Mouse (Mus musculus): ENCODE results near the gene Itih2.

The Itih2 gene

DNA sequence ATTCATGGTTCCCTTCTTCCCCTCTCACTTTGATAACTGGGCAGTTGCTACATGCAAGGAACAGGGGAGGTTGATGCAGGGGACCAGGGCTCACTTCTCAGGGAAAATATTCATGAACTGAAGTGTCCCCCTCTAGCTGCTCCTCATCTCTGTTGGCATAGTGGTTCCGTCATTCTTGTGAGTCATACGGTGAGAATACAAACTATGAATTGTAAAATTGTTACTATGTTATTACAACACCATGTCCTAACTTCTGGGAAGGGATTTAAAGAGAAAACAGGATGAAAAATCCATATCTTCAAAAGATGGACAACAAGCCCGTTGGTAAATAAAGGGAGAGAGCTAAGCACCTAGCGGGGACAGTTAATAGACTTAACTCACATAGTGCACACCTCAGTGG is at the start of gene Itih2:
Gene Itih2, minus strand, starts transcription at position 101 of the 400 bp plus-strand sequence.
- DNase-seq, result no peak

DNA sequence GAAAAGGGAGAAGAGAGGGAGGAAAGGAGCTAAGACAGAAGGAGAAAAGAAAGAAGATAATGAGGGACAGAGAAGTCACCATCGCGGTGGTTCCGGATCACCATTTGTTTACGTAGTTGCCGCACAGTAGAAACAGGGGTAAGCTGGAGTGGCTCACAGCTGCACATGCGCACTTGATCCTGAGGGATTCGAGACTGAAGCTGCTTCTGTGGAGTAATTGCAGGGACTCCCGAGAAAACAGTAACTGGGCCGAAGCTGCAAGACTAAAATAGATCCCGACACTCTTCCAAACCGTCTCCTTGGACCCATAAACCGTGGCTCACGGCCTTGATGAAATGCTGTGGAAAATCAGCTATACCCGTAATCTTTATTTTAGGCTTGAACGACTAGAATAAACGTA is 38.8 kb upstream of the Itih2 start:
- DNase-seq, result no peak

DNA sequence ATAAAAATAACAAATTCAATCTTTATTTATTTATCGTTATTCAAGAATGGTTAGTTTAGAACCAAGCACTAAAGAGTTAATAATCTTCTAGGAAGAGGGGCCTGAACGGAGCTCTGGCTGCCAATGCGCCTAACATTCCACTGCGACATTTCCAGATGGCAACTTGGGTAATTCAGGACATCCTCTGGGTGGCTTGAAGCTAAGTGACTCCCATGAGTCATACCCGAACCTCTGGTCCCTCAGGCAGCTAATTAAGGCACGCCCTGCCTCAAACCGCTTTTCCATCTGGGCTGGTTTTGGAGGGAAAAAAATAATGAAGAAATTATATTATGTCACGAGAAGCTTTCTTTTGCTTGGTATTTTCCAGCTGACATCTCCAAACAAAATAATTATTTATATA is 36.8 kb upstream of the Itih2 start:
- no peak for DNase-seq

DNA sequence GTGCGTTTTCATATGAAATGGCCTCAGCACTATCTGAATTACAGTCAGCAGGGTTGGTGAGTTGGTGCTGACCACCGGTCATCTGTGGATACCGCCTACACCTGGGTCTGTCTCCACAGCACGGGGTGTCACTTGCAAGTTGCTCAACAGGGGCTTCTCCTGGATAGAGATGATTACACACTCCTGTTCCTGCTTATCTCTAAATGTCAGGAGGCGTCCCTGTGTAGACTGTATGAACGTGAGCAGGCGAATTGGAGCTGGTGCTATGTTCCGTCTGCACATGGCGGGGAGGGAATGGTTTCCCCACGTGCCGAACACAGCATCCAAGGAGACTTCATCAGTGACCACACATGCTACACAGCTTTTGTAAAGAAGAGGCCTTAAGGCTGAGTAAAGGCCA is 36.1 kb upstream of the Itih2 start:
- DNase-seq, result no peak

DNA sequence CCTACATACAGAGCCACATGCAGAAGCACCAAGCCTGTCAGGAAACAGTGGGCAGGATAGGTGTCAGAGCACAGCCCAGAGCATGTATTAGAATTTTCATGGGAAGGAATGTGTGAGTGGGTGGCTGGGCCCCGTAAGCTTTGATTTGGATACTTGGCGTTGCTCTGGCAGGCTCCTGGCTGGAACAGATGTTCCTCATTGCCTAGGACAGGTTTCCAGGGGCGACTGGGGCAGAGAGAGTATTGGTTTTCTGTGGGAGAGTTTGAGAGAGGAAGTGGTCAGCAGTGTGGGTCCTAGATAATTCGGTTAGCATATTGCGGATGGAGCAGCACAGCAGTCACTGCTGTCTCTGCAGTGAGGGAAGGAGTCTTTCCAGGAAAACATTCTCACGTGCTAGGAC is 35.4 kb upstream of the Itih2 start:
- no peak for DNase-seq

- no peak for DNase-seq
Measured at GRCm38 (mm10) chr2:10162011-10162410, 30.8 kb upstream of the Itih2 start.

DNA sequence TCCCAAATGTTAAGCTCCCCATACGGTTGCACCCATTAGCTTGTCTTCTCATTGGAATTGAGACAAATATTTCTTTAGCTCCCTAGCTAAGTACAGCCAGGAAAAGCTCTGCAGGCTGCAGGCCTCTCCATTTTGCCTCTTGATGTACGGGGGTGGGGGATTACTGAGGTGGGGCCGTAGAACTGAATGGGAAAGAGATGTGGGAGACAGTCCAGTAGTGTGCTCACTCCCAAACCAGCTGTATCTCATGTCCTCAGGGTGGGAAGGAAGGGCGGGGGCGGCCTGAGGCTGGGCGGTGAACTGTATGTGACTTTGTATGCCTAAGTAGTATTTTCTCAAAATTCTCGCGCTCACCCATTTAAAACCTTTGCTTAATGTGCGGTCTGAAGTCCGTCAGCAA is 26.0 kb upstream of the Itih2 start:
- no peak for DNase-seq

DNA sequence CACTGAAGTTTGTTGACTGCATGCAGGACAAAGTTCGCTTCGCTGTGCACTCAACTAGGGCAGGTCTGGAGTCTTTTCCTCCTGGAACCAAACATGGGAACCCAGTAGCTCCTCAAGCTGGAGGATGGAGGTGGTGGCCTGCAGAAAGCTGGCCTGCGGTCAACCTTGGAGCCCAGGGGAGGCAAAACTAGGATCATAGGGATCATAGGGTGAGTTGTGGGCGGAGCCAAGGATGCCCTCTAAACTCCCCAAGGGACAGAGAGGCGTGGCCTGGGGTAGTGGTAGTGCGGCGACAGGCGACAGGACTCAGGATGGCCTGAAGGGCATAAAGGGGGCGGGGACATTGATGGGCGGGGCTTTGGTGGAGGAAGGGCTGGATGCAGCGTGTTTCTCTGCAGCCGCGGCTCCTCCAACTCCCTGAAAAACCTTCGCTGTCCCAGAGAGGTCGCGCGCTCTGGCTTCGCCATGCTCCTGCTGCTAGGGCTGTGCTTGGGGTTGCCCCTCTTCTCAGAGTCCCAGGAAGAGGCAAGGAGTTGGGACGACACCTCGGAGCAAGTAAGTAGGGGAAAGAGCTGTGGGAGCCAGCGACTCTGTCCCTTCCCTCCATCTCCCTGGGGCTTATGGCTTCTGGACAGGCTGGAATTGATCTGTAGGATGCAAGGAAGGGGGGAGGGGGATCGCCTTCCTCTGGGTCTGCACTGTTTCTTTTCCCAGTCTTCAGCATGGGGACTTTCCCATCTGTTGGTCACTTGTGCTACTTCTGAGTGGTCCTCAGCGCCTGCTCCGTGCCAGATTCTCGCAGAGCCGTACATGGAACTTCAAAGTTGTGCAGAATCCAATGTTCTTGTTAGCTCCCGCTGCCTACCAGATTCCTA is 22.2 kb upstream of the Itih2 start, which contains the start of gene Itih5:
Gene Itih5, plus strand, starts transcription at position 371 of the 875 bp plus-strand sequence.
- DNase-seq, result no peak

- no peak for DNase-seq
Measured at GRCm38 (mm10) chr2:10152590-10152989, 21.4 kb upstream of the Itih2 start.

- DNase-seq, result no peak
Measured at GRCm38 (mm10) chr2:10147176-10147575, 16.0 kb upstream of the Itih2 start.

DNA sequence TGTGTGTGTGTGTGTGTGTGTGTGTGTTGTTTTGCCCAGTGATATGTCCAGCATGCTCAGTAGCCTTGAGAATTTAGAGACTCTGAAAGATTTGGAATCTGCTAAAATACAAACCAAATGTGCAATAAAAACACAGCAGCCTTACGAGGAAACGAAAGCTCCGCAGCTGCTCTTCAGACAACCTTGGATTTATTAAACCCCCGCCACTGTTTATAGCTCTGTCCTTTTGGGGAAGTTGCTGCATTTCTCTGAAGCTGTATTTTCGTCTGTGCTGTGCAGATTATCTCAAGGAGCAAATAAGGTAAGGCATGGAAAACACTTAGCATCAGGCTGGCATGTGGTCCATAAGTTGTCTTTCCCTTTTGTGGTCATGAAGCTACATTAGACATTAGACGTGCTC is 14.3 kb upstream of the Itih2 start:
- DNase-seq, result no peak

- DNase-seq, result peak; percentile 22
Measured at GRCm38 (mm10) chr2:10142472-10143454, 11.6 kb upstream of the Itih2 start.

- DNase-seq, result peak; percentile 13
Measured at GRCm38 (mm10) chr2:10140456-10140855, 9.3 kb upstream of the Itih2 start.

GRCm38 (mm10) chr2:10137320-10137719 is 6.1 kb upstream of the Itih2 start:
- no peak for DNase-seq

DNA sequence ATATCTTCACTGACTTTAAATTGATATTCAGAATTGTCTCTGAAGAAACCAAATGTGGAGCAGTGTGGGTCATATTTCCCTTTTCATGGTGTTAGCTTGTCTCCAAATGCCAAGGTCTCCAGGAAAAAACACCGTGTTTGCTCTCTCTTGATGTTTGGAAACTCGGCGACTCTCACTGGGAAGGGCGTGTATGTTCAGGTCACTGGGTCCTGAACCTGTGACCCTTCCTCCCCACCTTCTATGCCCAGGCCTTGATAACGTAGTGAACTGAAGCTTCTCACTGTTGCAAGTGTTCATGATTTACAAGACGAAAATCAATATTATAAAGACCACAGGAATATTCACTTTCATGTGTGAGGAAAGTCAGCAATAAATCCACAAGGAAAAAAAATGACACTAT is 2.7 kb upstream of the Itih2 start:
- no peak for DNase-seq

- DNase-seq, result no peak
Measured at GRCm38 (mm10) chr2:10132128-10132527, 932 bp upstream of the Itih2 start.

- no peak for DNase-seq
Measured at GRCm38 (mm10) chr2:10130341-10130990, 730 bp downstream of the Itih2 start.

DNA sequence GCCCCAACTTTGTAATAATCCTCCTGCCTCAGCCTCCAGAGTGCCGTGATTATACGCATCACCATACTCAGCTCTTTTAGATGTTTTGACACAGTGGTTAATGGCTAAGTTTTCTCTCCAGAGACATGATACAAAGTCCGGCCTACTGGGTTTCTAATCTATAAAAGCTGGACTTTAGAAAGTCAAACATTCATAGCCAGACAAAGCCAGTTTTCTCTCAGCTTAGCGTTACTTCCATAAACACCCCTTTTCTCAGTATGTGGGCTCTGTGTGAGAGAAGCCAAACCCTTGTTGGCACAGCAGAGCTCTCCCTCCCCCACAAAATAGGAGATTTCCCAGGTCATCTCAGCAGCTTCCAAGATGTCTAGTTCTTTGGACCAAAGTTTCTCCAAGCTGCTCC is 2.6 kb downstream of the Itih2 start:
- DNase-seq, result no peak

GRCm38 (mm10) chr2:10127471-10127870 is 3.7 kb downstream of the Itih2 start:
- no peak for DNase-seq

DNA sequence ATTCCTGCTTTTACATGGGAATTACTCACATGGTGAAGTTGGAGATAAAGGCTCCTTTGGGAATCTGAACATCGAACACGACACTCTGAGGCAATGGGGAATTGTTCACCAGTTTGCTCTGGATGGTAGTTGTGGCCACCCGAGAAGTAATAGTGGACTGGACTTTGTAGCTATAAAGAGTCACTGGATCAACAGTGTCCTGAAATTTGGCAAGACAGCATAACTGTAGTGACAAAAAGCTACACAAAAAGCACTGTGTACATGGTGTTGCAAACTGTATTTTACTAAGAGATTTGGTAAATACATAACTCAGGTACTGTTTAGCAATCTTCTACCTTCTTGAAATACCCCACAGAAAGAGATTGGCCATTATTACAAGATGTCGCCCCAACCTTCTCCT is 5.1 kb downstream of the Itih2 start:
- no peak for DNase-seq

GRCm38 (mm10) chr2:10121826-10122225 is 9.4 kb downstream of the Itih2 start:
- DNase-seq, result no peak

- DNase-seq, result no peak
Measured at GRCm38 (mm10) chr2:10119276-10119675, 11.9 kb downstream of the Itih2 start.

GRCm38 (mm10) chr2:10118751-10119150 is 12.4 kb downstream of the Itih2 start:
- no peak for DNase-seq

All from cerebellum, adult 11-12 months (tissue).